Mouse (Mus musculus): ENCODE results near the gene Gdf9. TPM values are rescaled to one million over a fixed set of nuclear protein-coding genes. Genes with fewer than 3 reads are reported as not detected.

The Gdf9 gene
- total RNA-seq, 2 experiments from 2014 or later = 1.3 to 1.7 TPM

GRCm38 (mm10) chr11:53472709-53473108, 41.9 kb downstream of the Gdf9 start:
- intact Hi-C loops (cut with DNase I) = loop anchor here (5.0 kb wide), 1 partner anchor 115 kb away; no protein-coding TSS in a partner anchor
- DNase-seq = no peak

DNA sequence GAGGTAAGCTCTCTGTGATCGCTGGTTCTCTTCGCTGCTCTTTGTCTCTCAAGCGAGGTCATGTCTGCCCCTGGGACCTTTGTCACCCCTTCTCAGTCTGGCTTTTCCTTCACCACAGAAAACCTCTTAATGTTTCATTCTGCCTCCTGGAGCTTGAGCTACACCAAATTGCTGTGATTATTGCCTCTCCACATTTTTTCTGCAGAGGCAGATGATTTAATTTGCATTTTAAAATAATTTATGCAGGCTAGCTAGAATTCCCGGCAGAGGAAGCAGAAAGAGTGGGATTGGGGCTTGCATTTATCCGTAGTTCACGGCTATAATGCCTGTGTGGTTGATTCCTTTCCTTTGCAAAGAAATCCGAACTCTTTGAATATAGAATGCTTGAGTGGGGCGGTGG, 44.8 kb downstream of the Gdf9 start:
- DNase-seq = no peak

GRCm38 (mm10) chr11:53477833-53478232, 47.0 kb downstream of the Gdf9 start:
- intact Hi-C loops (cut with DNase I) = no loop called here
- DNase-seq = no peak

More for the DNA sequence above, 44.8 kb downstream of the Gdf9 start:
- intact Hi-C loops (cut with DNase I) = no loop called here

- intact Hi-C loops (cut with DNase I) = no loop called here
- DNase-seq = no peak
These were observed 47.8 kb downstream of the Gdf9 start for GRCm38 (mm10) chr11:53478383-53479170.

GRCm38 (mm10) chr11:53479171-53479782, 48.5 kb downstream of the Gdf9 start:
- DNase-seq = no peak

GRCm38 (mm10) chr11:53479783-53480301, 49.0 kb downstream of the Gdf9 start, which contains the start of the genes Gm9945 and Sowaha:
TSS of gene Gm9945 (plus strand) at chr11:53480166.
TSS of gene Sowaha (minus strand) at chr11:53480274.
- DNase-seq = peak; percentile 23
- intact Hi-C loops (cut with DNase I) = no loop called here

More at GRCm38 (mm10) chr11:53479171-53479782, 48.5 kb downstream of the Gdf9 start:
- intact Hi-C loops (cut with DNase I) = no loop called here

DNA sequence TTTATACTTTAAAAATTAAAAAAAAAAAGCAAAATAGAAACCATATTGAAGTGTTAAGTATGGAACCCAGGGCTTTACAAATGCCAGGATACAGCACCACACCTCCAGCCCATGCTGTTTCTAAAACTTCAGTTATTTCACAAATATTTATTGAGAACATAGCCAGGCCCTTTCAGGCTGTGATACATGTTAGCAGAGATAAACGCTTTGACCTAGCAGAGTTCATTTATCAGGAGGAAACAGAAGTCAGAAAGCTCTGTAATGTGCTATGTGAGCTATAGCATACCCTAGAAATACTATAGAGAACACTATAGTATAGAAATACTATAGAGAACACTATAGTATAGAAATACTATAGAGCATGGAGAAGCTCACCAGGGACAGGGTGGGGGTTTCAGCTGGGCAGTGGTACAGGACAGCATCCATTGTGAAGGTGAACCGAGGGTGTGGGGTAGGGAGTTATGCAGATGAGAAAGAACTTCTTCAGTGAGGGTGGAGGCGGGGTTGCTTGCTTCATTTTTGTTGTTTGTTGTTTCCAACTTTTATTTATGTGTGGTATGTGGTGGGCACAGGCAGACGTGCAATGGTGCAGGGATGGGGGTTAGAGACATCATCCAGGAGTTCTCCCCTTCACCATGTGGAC, 50.4 kb downstream of the Gdf9 start:
- DNase-seq = no peak
- intact Hi-C loops (cut with DNase I) = no loop called here

- DNase-seq = peak; percentile 70
- intact Hi-C loops (cut with DNase I) = no loop called here
These were observed 52.5 kb downstream of the Gdf9 start for GRCm38 (mm10) chr11:53483159-53483891.

- DNase-seq = no peak
- intact Hi-C loops (cut with DNase I) = no loop called here
These were observed 54.9 kb downstream of the Gdf9 start for GRCm38 (mm10) chr11:53485719-53486118.

GRCm38 (mm10) chr11:53486351-53486750, 55.5 kb downstream of the Gdf9 start:
- DNase-seq = no peak
- intact Hi-C loops (cut with DNase I) = no loop called here

DNA sequence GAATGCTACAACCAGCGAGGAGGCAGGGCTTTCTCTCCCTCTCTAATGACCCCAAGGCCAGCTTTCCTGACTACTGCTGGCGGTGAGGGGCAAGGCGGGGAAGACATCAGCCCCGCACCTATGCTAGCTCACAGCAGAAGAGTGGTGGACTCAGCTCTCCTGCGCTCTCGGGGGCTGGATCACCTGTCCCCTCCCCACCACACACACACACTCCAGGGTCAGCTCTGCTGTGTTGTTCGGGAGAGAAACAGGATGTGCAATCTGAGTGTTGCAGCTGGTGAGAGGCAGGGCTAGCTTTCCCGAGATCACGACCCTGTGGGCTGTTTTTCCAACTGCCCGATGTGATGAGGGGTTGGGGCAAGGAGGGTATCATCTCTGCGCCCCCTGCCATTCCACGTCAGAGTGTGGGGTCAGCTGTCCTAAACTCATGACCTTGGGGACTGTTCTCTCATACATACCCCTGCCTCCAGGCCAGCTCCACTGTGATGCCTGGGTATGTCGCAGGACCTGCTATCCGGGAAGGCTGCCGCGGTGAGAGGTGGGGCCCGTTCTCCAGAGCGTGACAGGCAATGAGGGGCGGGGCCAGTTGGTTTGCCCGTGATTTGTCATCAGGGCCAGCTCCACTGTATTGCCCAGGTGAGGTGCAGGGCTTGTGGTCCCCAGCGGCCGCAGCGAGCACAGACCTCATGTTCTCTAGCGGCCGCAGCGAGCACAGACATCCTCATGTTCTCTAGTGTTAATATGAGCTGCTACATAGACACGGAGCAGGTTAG, 56.2 kb downstream of the Gdf9 start:
- intact Hi-C loops (cut with DNase I) = no loop called here
- DNase-seq = no peak

Small RNAs within 50 kb of the gene (microRNA-seq; reads per million reads assigned to microRNA genes)
- gene Mir6920 = not detected

Other genes with a start within 250 kb of the Gdf9 start
- gene Hspa4, start 130.6 kb upstream of the Gdf9 start, total RNA-seq (2021) = 100 to 1,000 TPM; 164 to 170 TPM
- gene Zcchc10, start 106.3 kb upstream of the Gdf9 start, total RNA-seq (2021) = 10 to 100 TPM in 1 of 2 experiments, 1 to 10 TPM in 1; 8.4 to 10.3 TPM
- gene Aff4, start 80.2 kb upstream of the Gdf9 start, total RNA-seq (2021) = 100 to 1,000 TPM; 202 to 228 TPM
- not detected for gene Leap2, start 7.9 kb upstream of the Gdf9 start, total RNA-seq (2021)
- gene Uqcrq, start 192 bp upstream of the Gdf9 start, total RNA-seq (2021) = 100 to 1,000 TPM; 367 to 399 TPM
- not detected for gene Gm10447, start 26.1 kb downstream of the Gdf9 start, total RNA-seq (2021)
- gene Shroom1, start 26.2 kb downstream of the Gdf9 start, total RNA-seq (2021) = 1 to 10 TPM; 2.8 to 3.2 TPM
- gene Gm9837, start 39.5 kb downstream of the Gdf9 start, total RNA-seq (2021) = not detected
- under 1 TPM; 0.52 to 0.98 TPM for gene Gm9945, start 49.1 kb downstream of the Gdf9 start, total RNA-seq (2021)
- gene Sowaha, start 49.3 kb downstream of the Gdf9 start, total RNA-seq (2021) = 10 to 100 TPM; 12.2 to 18.1 TPM
- 10 to 100 TPM; 53.7 to 54.5 TPM for gene Sept8, start 88.2 kb downstream of the Gdf9 start, total RNA-seq (2021)
- 100 to 1,000 TPM; 169 to 171 TPM for gene Kif3a, start 136.4 kb downstream of the Gdf9 start, total RNA-seq (2021)
- gene Il4, start 187.6 kb downstream of the Gdf9 start, total RNA-seq (2021) = not detected
- not detected for gene Il13, start 203.7 kb downstream of the Gdf9 start, total RNA-seq (2021)

Data from left cerebral cortex, postnatal 4 days (tissue).